Mouse (Mus musculus): ENCODE results near the gene Ubl7.
A peak's percentile ranks its signal among the peaks of the same experiment; 100 is the strongest.

Ubl7 gene

DNA sequence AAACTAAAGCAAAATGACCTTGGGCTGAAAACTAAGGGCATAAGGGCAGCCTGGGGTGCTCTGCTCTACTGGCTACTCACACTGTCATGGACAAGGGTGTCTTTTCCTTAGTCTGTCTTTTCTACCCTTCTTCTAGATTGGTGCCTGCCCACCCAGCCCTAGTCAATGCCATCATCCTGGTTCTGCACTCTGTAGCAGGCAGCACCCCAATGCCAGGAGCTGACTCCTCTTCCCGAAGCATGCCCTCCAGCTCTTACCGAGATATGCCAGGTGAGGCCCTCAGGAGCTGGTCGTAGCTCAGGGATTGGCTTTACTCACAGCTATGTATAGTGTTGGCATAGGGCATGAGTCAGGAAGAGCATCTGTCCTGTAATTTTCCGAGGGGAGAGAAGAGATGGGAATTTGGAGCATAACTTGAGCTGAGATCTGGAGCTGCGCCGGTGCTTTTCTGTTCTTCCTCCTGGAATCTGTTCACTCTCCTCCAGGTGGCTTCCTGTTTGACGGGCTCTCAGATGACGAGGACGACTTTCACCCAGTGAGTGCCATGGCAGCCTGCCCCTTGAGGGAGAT is 10.8 kb downstream of the Ubl7 start:
- DNase-seq (ENCODE audit: low spot score in 2 of 2) = no peak

DNA sequence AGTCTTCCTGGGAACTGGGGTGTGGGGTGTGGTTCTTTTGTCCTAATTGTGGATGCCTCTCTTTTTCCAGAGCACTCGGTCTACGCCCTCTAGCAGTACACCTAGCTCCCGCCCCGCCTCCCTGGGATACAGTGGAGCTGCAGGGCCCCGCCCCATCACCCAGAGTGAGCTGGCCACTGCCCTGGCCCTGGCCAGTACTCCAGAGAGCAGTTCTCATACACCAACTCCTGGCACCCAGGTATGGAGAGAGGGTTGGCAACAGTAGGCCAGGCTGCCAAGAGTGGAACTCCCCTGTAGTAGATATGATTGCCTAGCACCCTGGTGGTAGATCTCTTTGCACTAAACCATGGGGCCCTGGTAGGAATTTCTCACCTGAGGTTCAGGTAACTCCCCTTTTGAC is 11.6 kb downstream of the Ubl7 start:
- no peak for DNase-seq (ENCODE audit: low spot score in 2 of 2)

- DNase-seq (ENCODE audit: low spot score in 2 of 2) = no peak
These were observed 12.3 kb downstream of the Ubl7 start for GRCm38 (mm10) chr9:57923046-57923445.

- DNase-seq (ENCODE audit: low spot score in 2 of 2) = no peak
These were observed 20.5 kb downstream of the Ubl7 start for GRCm38 (mm10) chr9:57931166-57931767.

DNA sequence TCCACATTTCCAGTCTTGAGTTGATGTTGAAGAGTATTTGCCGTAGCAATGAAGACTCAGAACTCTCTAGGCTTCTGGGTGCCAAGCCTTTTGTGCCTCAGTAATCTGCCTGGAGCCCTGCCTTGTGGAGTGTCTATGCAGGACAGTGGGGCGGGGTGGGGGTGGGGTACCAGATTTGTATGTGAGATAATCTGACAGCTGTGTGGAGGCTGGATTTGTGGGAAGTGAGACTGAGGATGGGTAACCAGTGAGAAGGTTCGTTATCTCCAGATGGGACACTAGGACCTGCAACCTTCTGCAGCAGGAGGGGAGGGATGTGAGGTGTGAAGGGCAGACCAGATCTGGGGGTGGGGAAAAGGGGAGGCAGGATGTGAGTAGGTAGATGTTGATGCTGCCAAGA is 21.5 kb downstream of the Ubl7 start:
- no peak for DNase-seq (ENCODE audit: low spot score in 2 of 2)

GRCm38 (mm10) chr9:57932831-57933602 is 22.2 kb downstream of the Ubl7 start:
- DNase-seq (ENCODE audit: low spot score in 2 of 2) = no peak

DNA sequence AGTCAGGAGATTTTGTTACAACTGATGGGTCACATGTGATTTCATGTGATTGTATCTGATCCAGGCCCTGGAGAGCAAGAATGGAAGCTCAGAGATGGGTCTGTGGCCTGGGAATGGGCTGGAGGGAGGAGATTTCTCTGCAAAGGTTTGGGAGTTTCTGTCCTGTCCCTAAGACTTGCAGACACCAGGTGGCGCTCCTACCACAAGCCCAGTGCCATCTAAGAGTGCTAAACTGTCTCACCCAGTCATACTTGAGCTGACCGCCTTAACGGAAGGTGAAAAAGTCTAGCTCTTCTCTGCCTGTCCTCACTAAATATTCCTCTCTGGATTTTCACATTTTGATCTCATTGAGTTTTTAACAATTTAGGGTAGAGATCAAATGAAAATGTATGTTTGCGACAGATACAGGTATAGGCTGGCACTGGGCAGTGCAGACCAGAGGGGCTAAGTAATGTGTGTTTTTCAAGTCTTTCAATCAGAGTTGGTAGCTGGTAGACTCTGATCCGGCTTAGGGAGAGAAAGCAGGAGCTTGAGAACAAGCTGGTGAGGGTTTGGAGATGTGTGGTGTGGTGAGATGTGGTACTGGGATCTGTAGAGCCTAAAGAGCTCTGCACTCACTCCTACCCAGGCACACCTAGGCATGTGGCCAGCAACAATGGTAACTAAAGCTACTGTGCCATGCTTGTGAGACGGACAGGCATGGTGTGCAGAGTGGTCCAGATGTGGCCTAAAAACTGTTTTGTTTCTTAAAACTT is 25.1 kb downstream of the Ubl7 start:
- DNase-seq (ENCODE audit: low spot score in 2 of 2) = peak; percentile 70 to 72

- no peak for DNase-seq (ENCODE audit: low spot score in 2 of 2)
These were observed 26.4 kb downstream of the Ubl7 start for GRCm38 (mm10) chr9:57937171-57937570.

GRCm38 (mm10) chr9:57937651-57938050 is 26.9 kb downstream of the Ubl7 start:
- no peak for DNase-seq (ENCODE audit: low spot score in 2 of 2)

DNA sequence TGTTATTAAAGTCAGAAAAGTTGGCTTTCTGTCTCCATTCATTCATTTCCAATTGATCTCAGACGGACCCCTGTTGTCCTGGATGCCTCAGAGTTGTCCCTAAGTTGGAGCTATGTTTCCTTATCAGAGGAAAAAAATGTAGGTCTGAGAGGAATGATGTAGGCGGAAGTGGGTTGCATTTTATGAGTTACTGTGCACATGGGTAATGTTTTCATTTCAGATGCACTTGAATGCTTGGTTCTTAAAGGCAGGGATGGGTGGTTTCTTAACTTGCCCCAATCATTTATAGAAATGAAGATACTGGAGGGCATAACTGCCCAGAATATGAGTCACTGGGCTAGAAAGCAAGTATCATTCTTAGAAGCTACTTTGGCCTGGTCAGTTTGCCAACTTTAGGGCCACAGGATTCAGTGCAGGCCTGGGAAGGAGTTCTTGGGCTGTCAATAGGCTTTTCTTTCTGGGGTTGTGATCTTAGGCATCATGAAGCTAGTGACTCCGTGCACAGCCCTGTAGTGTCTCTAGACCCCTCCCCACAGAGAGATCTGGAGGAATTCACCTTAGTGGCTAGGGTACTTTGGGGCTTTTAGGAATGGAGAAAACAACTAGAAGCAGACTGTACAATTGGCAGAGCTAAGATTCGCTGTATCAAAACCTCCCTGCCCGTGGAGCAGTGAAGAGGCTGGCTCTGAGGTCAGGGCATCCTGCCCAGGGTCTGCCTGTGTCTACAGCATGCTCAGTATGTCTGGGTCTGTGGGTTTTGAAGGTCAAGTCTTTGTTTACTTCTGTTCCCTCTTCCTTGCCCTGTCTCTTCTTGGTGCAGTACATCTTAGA is 27.7 kb downstream of the Ubl7 start:
- no peak for DNase-seq (ENCODE audit: low spot score in 2 of 2)

DNA sequence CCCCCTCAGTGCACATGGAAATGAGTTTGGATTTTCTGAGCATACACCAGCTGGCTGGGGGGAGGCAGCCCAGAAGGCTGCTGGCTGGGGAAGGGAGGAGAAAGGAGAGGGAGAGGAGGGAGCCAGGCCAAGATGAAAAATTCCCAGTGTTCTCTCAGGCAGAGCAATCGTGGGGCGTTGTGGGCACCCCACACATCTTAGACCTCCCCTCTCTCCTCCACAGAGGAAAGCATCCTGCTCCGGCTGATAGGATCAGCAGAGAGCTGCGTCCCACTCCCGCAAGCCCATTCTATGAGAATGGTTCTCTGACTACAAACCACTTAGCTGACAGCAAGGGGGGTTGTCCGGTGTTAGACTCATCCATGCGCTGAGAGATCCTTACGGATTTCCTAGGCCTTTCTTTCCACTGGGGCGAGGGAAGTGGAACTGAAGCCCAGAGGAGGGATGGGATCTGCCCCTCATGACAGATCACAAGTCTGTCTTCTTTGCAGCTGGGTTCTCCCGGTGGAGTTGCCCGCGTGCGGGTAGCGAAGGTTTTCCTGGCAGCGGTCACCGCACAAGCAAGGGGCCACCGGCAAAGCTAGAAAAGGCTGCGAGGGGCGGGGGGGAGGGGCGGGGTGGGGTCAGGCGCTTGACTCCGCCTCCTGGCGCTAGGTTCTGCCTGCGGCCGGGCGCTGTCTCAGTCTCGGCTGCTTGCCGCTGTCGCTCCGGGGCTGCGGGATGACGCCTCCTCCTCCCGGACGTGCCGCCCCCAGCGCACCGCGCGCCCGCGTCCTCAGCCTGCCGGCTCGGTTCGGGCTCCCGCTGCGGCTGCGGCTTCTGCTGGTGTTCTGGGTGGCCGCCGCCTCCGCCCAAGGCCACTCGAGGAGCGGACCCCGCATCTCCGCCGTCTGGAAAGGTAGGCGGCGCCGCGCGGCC is 28.9 kb downstream of the Ubl7 start, which contains the start of gene Sema7a:
Gene Sema7a (plus strand): TSS at position 682 of the 918 bp plus-strand sequence.
- DNase-seq (ENCODE audit: low spot score in 2 of 2) = peak; percentile 63 to 70

DNA sequence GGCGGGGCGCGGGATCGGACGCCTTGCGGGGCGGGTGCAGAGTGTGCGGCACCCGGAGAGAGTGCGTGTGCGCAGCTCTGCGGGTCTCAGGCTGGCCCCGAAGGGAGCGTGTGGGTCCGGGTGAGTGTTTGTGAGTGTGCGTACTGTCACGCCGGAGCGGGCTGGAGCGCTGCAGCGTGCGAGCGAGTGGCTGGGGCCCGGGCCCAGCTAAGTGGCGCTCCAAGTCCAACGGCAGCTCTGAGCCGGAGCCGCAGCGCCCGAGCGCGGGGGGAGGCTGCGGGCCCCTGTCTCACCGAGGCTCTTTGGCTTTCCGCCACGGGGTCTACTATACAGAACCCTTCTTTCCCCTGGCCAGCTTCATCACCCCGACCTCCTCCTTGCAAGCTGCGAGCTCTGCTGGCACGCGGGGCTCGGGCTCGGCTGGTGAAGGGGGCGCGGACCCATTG is 29.6 kb downstream of the Ubl7 start:
- no peak for DNase-seq (ENCODE audit: low spot score in 2 of 2)

- DNase-seq (ENCODE audit: low spot score in 2 of 2) = no peak
These were observed 30.3 kb downstream of the Ubl7 start for GRCm38 (mm10) chr9:57940861-57941638.

- no peak for DNase-seq (ENCODE audit: low spot score in 2 of 2)
These were observed 31.3 kb downstream of the Ubl7 start for GRCm38 (mm10) chr9:57942039-57942438.

GRCm38 (mm10) chr9:57943067-57943466 is 32.3 kb downstream of the Ubl7 start:
- DNase-seq (ENCODE audit: low spot score in 2 of 2) = no peak

DNA sequence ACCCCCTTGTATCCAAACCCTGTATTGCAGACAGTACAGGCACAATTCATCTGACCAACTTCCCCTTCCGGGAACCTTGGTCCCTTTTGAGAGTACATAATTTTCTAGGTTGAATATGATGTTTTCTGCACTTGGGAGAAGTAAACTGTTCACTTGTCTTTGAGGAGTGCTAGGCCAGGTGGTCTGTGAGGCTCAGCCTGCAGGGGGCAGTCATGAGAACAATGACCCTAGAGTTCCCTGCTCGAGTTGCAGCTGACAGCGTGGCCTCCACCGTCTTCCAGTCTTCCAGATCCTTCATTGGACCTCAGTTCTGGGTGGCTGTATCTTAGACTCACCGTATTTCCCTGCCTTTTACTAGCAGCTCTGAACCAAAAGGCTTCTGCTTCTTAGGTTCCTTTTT is 33.8 kb downstream of the Ubl7 start:
- no peak for DNase-seq (ENCODE audit: low spot score in 2 of 2)

GRCm38 (mm10) chr9:57945771-57946616 is 35.2 kb downstream of the Ubl7 start:
- DNase-seq (ENCODE audit: low spot score in 2 of 2) = no peak

GRCm38 (mm10) chr9:57947381-57948030 is 36.7 kb downstream of the Ubl7 start:
- DNase-seq (ENCODE audit: low spot score in 2 of 2) = no peak
